Mouse (Mus musculus) hindbrain, embryonic 14.5 days (tissue): ENCODE results near the gene Spesp1. TPM values are rescaled to one million over a fixed set of nuclear protein-coding genes. Genes with fewer than 3 reads are reported as not detected.

ENCODE experiments used
- ATAC-seq: fragments of 200-750 bp; cut with Nextera tagmentation; 2 replicates; pipeline ENCODE4 v1.8.0; 2017; ENCODE audit warnings: moderate number of reproducible peaks, mild to moderate bottlenecking, moderate TSS enrichment, moderate library complexity; ENCODE audit not compliant: low FRiP score
- DNase-seq: peaks from one replicate; pipeline ENCODE4 v3.0.0-alpha.2; 2015; ENCODE audit warnings: low spot score
- H3K27ac ChIP-seq: fragments of 300-500 bp; sonication (generic); 2 replicates; pipeline ENCODE4 v1.5.1; 2014; ENCODE audit warnings: mild to moderate bottlenecking, moderate library complexity
- H3K27me3 ChIP-seq: fragments of 300-500 bp; sonication (generic); 2 replicates; pipeline ENCODE4 v1.6.1; 2014; ENCODE audit warnings: mild to moderate bottlenecking, low read length, mixed read lengths; ENCODE audit not compliant: control insufficient read depth, insufficient read depth
- H3K36me3 ChIP-seq: fragments of 300-500 bp; sonication (generic); replicated peaks from 2 replicates; pipeline ENCODE4 v1.6.1; 2014; ENCODE audit not compliant: control insufficient read depth, insufficient read depth
- H3K4me1 ChIP-seq: fragments of 300-500 bp; sonication (generic); replicated peaks from 2 replicates; pipeline ENCODE4 v1.6.1; 2014; ENCODE audit warnings: antibody characterized with exemption, low read length, mixed read lengths; ENCODE audit not compliant: control insufficient read depth, insufficient read depth
- H3K4me2 ChIP-seq: fragments of 300-500 bp; sonication (generic); replicated peaks from 2 replicates; pipeline ENCODE4 v1.6.1; 2014; ENCODE audit warnings: mild to moderate bottlenecking, moderate library complexity
- H3K4me3 ChIP-seq: fragments of 300-500 bp; sonication (generic); replicated peaks from 2 replicates; pipeline ENCODE4 v1.5.1; 2014; ENCODE audit warnings: mild to moderate bottlenecking, low read length
- H3K9ac ChIP-seq: fragments of 300-500 bp; sonication (generic); 2 replicates; pipeline ENCODE4 v1.6.1; 2014
- H3K9me3 ChIP-seq: fragments of 300-500 bp; sonication (generic); 2 replicates; pipeline ENCODE4 v1.6.1; 2016; ENCODE audit warnings: low read length; ENCODE audit not compliant: control insufficient read depth
- WGBS: fragments of 180-500 bp; shearing (Covaris S2); extraction: QIAGEN DNeasy Blood & Tissue Kit; methylation state at CpG from one replicate; pipeline ENCODE4 v1.1.7; 2014; 5-methylcytosine and 5-hydroxymethylcytosine counted together
- polyA plus RNA-seq: library from polyadenylated mRNA; unstranded; fragments of >200 nt; fragmentation: Nextera tagmentation; extraction: Ambion mirVana; gene quantifications from 2 replicates; pipeline ENCODE4 v1.2.1, GENCODE M21; 2014

Gene Spesp1
- polyA plus RNA-seq, 1 experiment from 2014 or later, result not detected

GRCm38 (mm10) chr9:62255896-62256576, 26.0 kb downstream of the Spesp1 start:
- 60% methylated on average over 9 of the region's 9 CpGs for WGBS
- H3K9me3 ChIP-seq, result peaks cover 4% of the 10 kb centered on the region; the same call in 1 of the 2 replicates
- no peak for ATAC-seq

GRCm38 (mm10) chr9:62253736-62254443, 28.1 kb downstream of the Spesp1 start:
- no peak for DNase-seq
- no peak overlapping the region for H3K4me3 ChIP-seq
- 22% methylated on average over 3 of the region's 3 CpGs for WGBS

More at GRCm38 (mm10) chr9:62255896-62256576, 26.0 kb downstream of the Spesp1 start:
- Histone ChIP-seq H3K36me3 (no peaks in the 10 kb centered on the region), H3K4me3 (no peak overlapping the region), H3K4me2 (no peak overlapping the region), H3K27me3 (no peaks in the 10 kb centered on the region), H3K9ac (no peak overlapping the region), H3K27ac (no peak overlapping the region), H3K4me1 (peaks cover 2% of the 10 kb centered on the region; the same call in 1 of the 2 replicates)
- DNase-seq, result no peak

GRCm38 (mm10) chr9:62250296-62250695, 31.7 kb downstream of the Spesp1 start:
- H3K27me3 ChIP-seq, result no peaks in the 10 kb centered on the region
- ATAC-seq (no peak), DNase-seq (no peak)
- no peak overlapping the region for H3K4me2 ChIP-seq
- H3K36me3 ChIP-seq, result no peaks in the 10 kb centered on the region
- 91% methylated on average over 4 of the region's 4 CpGs for WGBS
- H3K4me1 ChIP-seq, result no peaks in the 10 kb centered on the region
- no peaks in the 10 kb centered on the region for H3K9me3 ChIP-seq
- H3K9ac ChIP-seq, result no peak overlapping the region
- no peak overlapping the region for H3K4me3 ChIP-seq
- no peak overlapping the region for H3K27ac ChIP-seq

More at GRCm38 (mm10) chr9:62253736-62254443, 28.1 kb downstream of the Spesp1 start:
- peaks cover 2% of the 10 kb centered on the region; the same call in 1 of the 2 replicates for H3K4me1 ChIP-seq
- no peak overlapping the region for H3K27ac ChIP-seq
- H3K9me3 ChIP-seq, result no peaks in the 10 kb centered on the region
- H3K27me3 ChIP-seq, result no peaks in the 10 kb centered on the region
- ATAC-seq, result no peak
- no peak overlapping the region for H3K9ac ChIP-seq
- H3K4me2 ChIP-seq, result no peak overlapping the region
- no peaks in the 10 kb centered on the region for H3K36me3 ChIP-seq

GRCm38 (mm10) chr9:62246380-62246942, 35.5 kb downstream of the Spesp1 start:
- peak overlapping the region; percentile 22; the same call in 1 of the 2 replicates for H3K9ac ChIP-seq
- WGBS, result 48% methylated on average over 4 of the region's 4 CpGs
- no peak overlapping the region for H3K4me3 ChIP-seq

GRCm38 (mm10) chr9:62245612-62246379, 36.2 kb downstream of the Spesp1 start:
- Histone ChIP-seq H3K4me2 (no peak overlapping the region), H3K9ac (peak overlapping the region; percentile 22; the same call in 1 of the 2 replicates)

More at GRCm38 (mm10) chr9:62246380-62246942, 35.5 kb downstream of the Spesp1 start:
- Histone ChIP-seq H3K9me3 (no peaks in the 10 kb centered on the region), H3K4me1 (0 out of 2 replicates have a peak, but pooled peaks cover 7% of the 10 kb centered on the region), H3K4me2 (no peak overlapping the region), H3K27ac (peak overlapping the region; percentile 53; the same call in 1 of the 2 replicates), H3K27me3 (no peaks in the 10 kb centered on the region), H3K36me3 (no peaks in the 10 kb centered on the region)
- DNase-seq (no peak), ATAC-seq (no peak)

GRCm38 (mm10) chr9:62244612-62245010, 37.4 kb downstream of the Spesp1 start:
- 44% methylated on average over 3 of the region's 3 CpGs for WGBS
- no peaks in the 10 kb centered on the region for H3K27me3 ChIP-seq
- H3K9ac ChIP-seq, result no peak overlapping the region
- DNase-seq, result no peak
- H3K4me2 ChIP-seq, result no peak overlapping the region
- H3K27ac ChIP-seq, result no peak overlapping the region
- H3K9me3 ChIP-seq, result no peaks in the 10 kb centered on the region
- H3K4me1 ChIP-seq, result 0 out of 2 replicates have a peak, but pooled peaks cover 12% of the 10 kb centered on the region
- no peaks in the 10 kb centered on the region for H3K36me3 ChIP-seq
- H3K4me3 ChIP-seq, result no peak overlapping the region
- ATAC-seq, result no peak

More at GRCm38 (mm10) chr9:62245612-62246379, 36.2 kb downstream of the Spesp1 start:
- no peaks in the 10 kb centered on the region for H3K9me3 ChIP-seq
- no peaks in the 10 kb centered on the region for H3K36me3 ChIP-seq
- ATAC-seq, result no peak
- 44% methylated on average over 17 of the region's 17 CpGs for WGBS
- H3K27ac ChIP-seq, result peak overlapping the region; percentile 53; the same call in 1 of the 2 replicates
- peak; percentile 41 for DNase-seq
- no peaks in the 10 kb centered on the region for H3K27me3 ChIP-seq
- H3K4me3 ChIP-seq, result no peak overlapping the region
- 0 out of 2 replicates have a peak, but pooled peaks cover 7% of the 10 kb centered on the region for H3K4me1 ChIP-seq

GRCm38 (mm10) chr9:62243991-62244611, 37.9 kb downstream of the Spesp1 start:
- Histone ChIP-seq H3K9me3 (no peaks in the 10 kb centered on the region), H3K4me3 (no peak overlapping the region), H3K27ac (peak overlapping the region; percentile 40; the same call in 1 of the 2 replicates), H3K36me3 (no peaks in the 10 kb centered on the region), H3K9ac (peak overlapping the region; percentile 3; the same call in 1 of the 2 replicates), H3K4me2 (peak overlapping the region; percentile 32), H3K27me3 (no peaks in the 10 kb centered on the region), H3K4me1 (0 out of 2 replicates have a peak, but pooled peaks cover 12% of the 10 kb centered on the region)
- DNase-seq, result peak; percentile 94
- 20% methylated on average over 19 of the region's 19 CpGs for WGBS
- ATAC-seq, result peak; percentile 60; the same call in 1 of the 2 replicates

- Histone ChIP-seq H3K27me3 (no peaks in the 10 kb centered on the region), H3K36me3 (no peaks in the 10 kb centered on the region), H3K9ac (no peak overlapping the region), H3K4me2 (no peak overlapping the region), H3K4me1 (peaks cover 12% of the 10 kb centered on the region; the same call in 1 of the 2 replicates), H3K27ac (no peak overlapping the region), H3K4me3 (no peak overlapping the region), H3K9me3 (no peaks in the 10 kb centered on the region)
- 31% methylated on average over 10 of the region's 10 CpGs for WGBS
- no peak for ATAC-seq
- DNase-seq, result no peak
These were observed 42.0 kb downstream of the Spesp1 start for GRCm38 (mm10) chr9:62240036-62240435.
